Mouse (Mus musculus) lung, postnatal 0 days (tissue): Measurements from ENCODE around the gene Med19. TPM values are rescaled to one million over a fixed set of nuclear protein-coding genes. Genes with fewer than 3 reads are reported as not detected.

Experiments used
- ATAC-seq: fragments of 200-750 bp; cut with Nextera tagmentation; 2 replicates; pipeline ENCODE4 v1.8.0; 2017; ENCODE audit warnings: moderate library complexity
- DNase-seq: peaks from one replicate; pipeline ENCODE4 v3.0.0-alpha.2; 2016; ENCODE audit warnings: low spot score
- H3K27ac ChIP-seq: fragments of 300-500 bp; sonication (generic); 2 replicates; pipeline ENCODE4 v1.5.1; 2014; ENCODE audit warnings: antibody characterized with exemption, mild to moderate bottlenecking, low read length, mixed read lengths
- H3K27me3 ChIP-seq: fragments of 300-500 bp; sonication (generic); replicated peaks from 2 replicates; pipeline ENCODE4 v1.6.1; 2014; ENCODE audit warnings: low read length, mixed read lengths; ENCODE audit not compliant: insufficient read depth
- H3K36me3 ChIP-seq: fragments of 300-500 bp; sonication (generic); 2 replicates; pipeline ENCODE4 v1.6.1; 2014; ENCODE audit warnings: low read length, mixed read lengths; ENCODE audit not compliant: insufficient read depth
- H3K4me1 ChIP-seq: fragments of 300-500 bp; sonication (generic); 2 replicates; pipeline ENCODE4 v1.6.1; 2014; ENCODE audit warnings: antibody characterized with exemption, low read depth, low read length, mixed read lengths; ENCODE audit not compliant: insufficient read depth
- H3K4me2 ChIP-seq: fragments of 300-500 bp; sonication (generic); replicated peaks from 2 replicates; pipeline ENCODE4 v1.6.1; 2014; ENCODE audit warnings: low read depth, mild to moderate bottlenecking, low read length, moderate library complexity, mixed read lengths
- H3K4me3 ChIP-seq: fragments of 300-500 bp; sonication (generic); 2 replicates; pipeline ENCODE4 v1.5.1; 2014; ENCODE audit warnings: low read depth, low read length
- H3K9ac ChIP-seq: fragments of 300-500 bp; sonication (generic); replicated peaks from 2 replicates; pipeline ENCODE4 v1.6.1; 2014; ENCODE audit warnings: low read depth, mild to moderate bottlenecking
- H3K9me3 ChIP-seq: fragments of 300-500 bp; sonication (generic); 2 replicates; pipeline ENCODE4 v1.6.1; 2016; ENCODE audit warnings: low read length, mixed read lengths
- CTCF ChIP-seq: IDR thresholded peaks from 2 replicates; pipeline ENCODE4 v1.5.1; 2016; ENCODE audit warnings: antibody characterized with exemption, mild to moderate bottlenecking
- EP300 ChIP-seq: IDR thresholded peaks from 2 replicates; pipeline ENCODE4 v1.6.1; 2016; ENCODE audit warnings: antibody characterized with exemption, mild to moderate bottlenecking, control low read depth
- WGBS: fragments of 180-500 bp; shearing (Covaris S2); extraction: QIAGEN DNeasy Blood & Tissue Kit; methylation state at CpG from one replicate; pipeline ENCODE4 v1.1.7; 2014; 5-methylcytosine and 5-hydroxymethylcytosine counted together
- polyA plus RNA-seq: library from polyadenylated mRNA; unstranded; fragments of >200 nt; fragmentation: Nextera tagmentation; extraction: Ambion mirVana; gene quantifications from 2 replicates; pipeline ENCODE4 v1.2.1, GENCODE M21; 2015

Med19 gene
- polyA plus RNA-seq, 1 experiment from 2014 or later, result 21.0 TPM

GRCm38 (mm10) chr2:84677270-84677967 lies 783 bp upstream of the Med19 start:
- ATAC-seq, result peak; percentile 36
- Histone ChIP-seq H3K27me3 (no peaks in the 10 kb centered on the region), H3K36me3 (no peaks in the 10 kb centered on the region), H3K9ac (peak overlapping the region; percentile 36; the same call in 1 of the 2 replicates), H3K4me1 (no peaks in the 10 kb centered on the region), H3K4me3 (peak overlapping the region; percentile 54), H3K27ac (no peak overlapping the region), H3K9me3 (no peaks in the 10 kb centered on the region), H3K4me2 (peak overlapping the region; percentile 75)
- TF ChIP-seq EP300 (no peak), CTCF (peak; percentile 70)
- DNase-seq, result peak; percentile 55
- 8% methylated on average over 21 of the region's 22 CpGs for WGBS

GRCm38 (mm10) chr2:84679016-84679415 lies 814 bp downstream of the Med19 start, which contains the start of gene Tmx2:
Gene Tmx2 (minus strand): TSS chr2:84679140.
- Histone ChIP-seq H3K36me3 (no peaks in the 10 kb centered on the region), H3K9ac (peak within 1 kb of the TSS; percentile 84), H3K4me2 (peak within 1 kb of the TSS; percentile 93), H3K4me1 (no peaks in the 10 kb centered on the region), H3K9me3 (no peaks in the 10 kb centered on the region), H3K27ac (peak within 1 kb of the TSS; percentile 76), H3K27me3 (no peaks in the 10 kb centered on the region), H3K4me3 (peak within 1 kb of the TSS; percentile 85)
- 15% methylated on average over 8 of the region's 8 CpGs for WGBS
- ATAC-seq, result no peak
- DNase-seq, result no peak
- TF ChIP-seq CTCF (no peak), EP300 (no peak)

- Histone ChIP-seq H3K9ac (no peak overlapping the region), H3K9me3 (no peaks in the 10 kb centered on the region), H3K27me3 (no peaks in the 10 kb centered on the region), H3K4me3 (no peak overlapping the region), H3K4me1 (no peaks in the 10 kb centered on the region), H3K36me3 (peaks cover 9% of the 10 kb centered on the region), H3K4me2 (no peak overlapping the region), H3K27ac (no peak overlapping the region)
- ATAC-seq (no peak), DNase-seq (no peak)
- 53% methylated on average over 6 of the region's 6 CpGs for WGBS
- TF ChIP-seq EP300 (no peak), CTCF (no peak)
Observed at GRCm38 (mm10) chr2:84682605-84683183, 4.5 kb downstream of the Med19 start.

- no peak overlapping the region for H3K4me3 ChIP-seq
- TF ChIP-seq EP300 (no peak), CTCF (no peak)
- H3K4me2 ChIP-seq, result no peak overlapping the region
- H3K9ac ChIP-seq, result no peak overlapping the region
- ATAC-seq, result no peak
- no peaks in the 10 kb centered on the region for H3K27me3 ChIP-seq
- H3K36me3 ChIP-seq, result peaks cover 37% of the 10 kb centered on the region
- H3K4me1 ChIP-seq, result no peaks in the 10 kb centered on the region
- WGBS, result 76% methylated on average over 2 of the region's 2 CpGs
- H3K9me3 ChIP-seq, result no peaks in the 10 kb centered on the region
- H3K27ac ChIP-seq, result no peak overlapping the region
- no peak for DNase-seq
Observed at GRCm38 (mm10) chr2:84688080-84688844, 10.1 kb downstream of the Med19 start.

- peaks cover 42% of the 10 kb centered on the region for H3K36me3 ChIP-seq
- H3K27ac ChIP-seq, result no peak overlapping the region
- H3K9me3 ChIP-seq, result no peaks in the 10 kb centered on the region
- no peak for ATAC-seq
- H3K9ac ChIP-seq, result no peak overlapping the region
- DNase-seq, result no peak
- H3K4me3 ChIP-seq, result no peak overlapping the region
- WGBS, result 84% methylated on average over 12 of the region's 12 CpGs
- TF ChIP-seq CTCF (no peak), EP300 (no peak)
- no peak overlapping the region for H3K4me2 ChIP-seq
- no peaks in the 10 kb centered on the region for H3K4me1 ChIP-seq
- H3K27me3 ChIP-seq, result no peaks in the 10 kb centered on the region
Observed at GRCm38 (mm10) chr2:84690050-84690449, 11.8 kb downstream of the Med19 start.

GRCm38 (mm10) chr2:84695007-84695695 lies 16.9 kb downstream of the Med19 start:
- 0 out of 2 replicates have a peak overlapping the region, but pooled peaks have one; percentile 12 for H3K27ac ChIP-seq
- no peak overlapping the region for H3K9ac ChIP-seq
- ATAC-seq, result peak; percentile 50; the same call in 1 of the 2 replicates
- TF ChIP-seq CTCF (no peak), EP300 (no peak)
- H3K4me2 ChIP-seq, result no peak overlapping the region
- H3K4me1 ChIP-seq, result no peaks in the 10 kb centered on the region
- H3K27me3 ChIP-seq, result no peaks in the 10 kb centered on the region
- peaks cover 24% of the 10 kb centered on the region for H3K36me3 ChIP-seq
- H3K4me3 ChIP-seq, result no peak overlapping the region
- no peaks in the 10 kb centered on the region for H3K9me3 ChIP-seq
- peak; percentile 21 for DNase-seq
- 62% methylated on average over 5 of the region's 5 CpGs for WGBS
